Mouse (Mus musculus): Measurements from ENCODE around the gene Klrb1c.

GRCm38 (mm10) chr6:128818083-128818802, 29.2 kb upstream of the Klrb1c start:
- TF ChIP-seq CTCF (IDR thresholded peaks at IDR 0.05; ENCODE audit: low read depth) (no peak), EP300 (IDR thresholded peaks at IDR 0.05; ENCODE audit: low read depth) (no peak)
